Mouse (Mus musculus) spleen, adult 2 months (tissue): ENCODE results near the gene Ptprn2.

Source experiments
- CTCF ChIP-seq: fragments of 200-500 bp; IDR thresholded peaks from 2 replicates; pipeline ENCODE4 v1.5.1; 2011; ENCODE audit warnings: mild to moderate bottlenecking, inconsistent platforms; ENCODE audit not compliant: insufficient read depth, insufficient read length, insufficient replicate concordance; ENCODE audit errors: extremely low read depth
- POLR2A ChIP-seq: fragments of 200-500 bp; IDR thresholded peaks from 2 replicates; pipeline ENCODE4 v1.6.1; 2011; ENCODE audit warnings: low read depth, low read length, inconsistent platforms

GRCm38 (mm10) chr12:117207421-117208120, 722.1 kb downstream of the Ptprn2 start:
- no peak for TF ChIP-seq CTCF
- TF ChIP-seq POLR2A: no peak
